Mouse (Mus musculus): ENCODE results near the gene Cdh6.

GRCm38 (mm10) chr15:13212956-13213355, 39.5 kb upstream of the Cdh6 start:
- TF ChIP-seq CTCF (IDR thresholded peaks at IDR 0.05; ENCODE audit: low read depth) (no peak), EP300 (optimal IDR thresholded peaks at IDR 0.05) (no peak)

All from stomach, postnatal 0 days (tissue).